Mouse (Mus musculus): ENCODE results near the gene Serac1.

DNA sequence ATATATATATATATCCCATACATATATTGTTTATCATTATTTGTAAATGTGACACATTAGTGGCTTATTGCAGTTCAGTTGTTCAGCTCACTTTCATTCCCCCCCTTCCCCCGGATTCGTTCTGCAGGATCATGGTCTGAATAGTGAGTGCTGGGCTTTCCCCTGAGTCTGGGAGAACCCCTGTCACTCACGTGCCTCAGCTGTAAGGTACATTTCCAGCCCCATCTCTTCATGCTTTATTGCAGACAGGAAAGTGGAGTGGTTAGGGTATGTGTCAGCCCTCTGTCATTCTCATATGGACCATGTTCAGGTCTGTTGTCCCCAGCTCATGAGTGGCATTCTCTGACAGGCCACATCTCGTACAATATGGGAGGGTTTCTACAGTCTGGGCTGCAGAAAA, 66.5 kb downstream of the Serac1 start:
- no peak for TF ChIP-seq CTCF (IDR thresholded peaks at IDR 0.05; ENCODE audit: borderline replicate concordance, extremely low read depth, insufficient read depth, insufficient read length)
- TF ChIP-seq POLR2A (IDR thresholded peaks at IDR 0.05; ENCODE audit: borderline replicate concordance, extremely low read depth, insufficient read depth, insufficient read length, poor library complexity, severe bottlenecking): no peak
